Mouse (Mus musculus) cerebellum, adult 9-10 months (tissue): ENCODE data around the gene Gm13277.
"Not testable (repeated sequence)": the region's sequence is repeated elsewhere in the genome, so short reads cannot be mapped to it uniquely, and the experiment has no call there.

Experiments
- DNase-seq: peaks from one replicate; pipeline ENCODE4 v3.0.0; 2022

Gm13277 gene

GRCm38 (mm10) chr4:88788402-88788801, at the start of gene Gm13277:
Gene Gm13277 (plus strand): TSS chr4:88788632.
- peak; percentile 80 for DNase-seq

- DNase-seq: no peak
These were observed 49.4 kb upstream of the Gm13277 start for GRCm38 (mm10) chr4:88739036-88739435.

- no peak for DNase-seq
These were observed 47.0 kb upstream of the Gm13277 start for GRCm38 (mm10) chr4:88741426-88741825.

- DNase-seq: no peak
These were observed 45.6 kb upstream of the Gm13277 start for GRCm38 (mm10) chr4:88742771-88743371.

- no peak for DNase-seq
These were observed 44.2 kb upstream of the Gm13277 start for GRCm38 (mm10) chr4:88744207-88744606.

- DNase-seq: no peak
These were observed 38.5 kb upstream of the Gm13277 start for GRCm38 (mm10) chr4:88749926-88750325.

GRCm38 (mm10) chr4:88754818-88755340, 33.6 kb upstream of the Gm13277 start, which contains the start of gene Gm13271:
Gene Gm13271 (plus strand): TSS chr4:88754868.
- DNase-seq: peak; percentile 94

GRCm38 (mm10) chr4:88756581-88757513, 31.6 kb upstream of the Gm13277 start:
- DNase-seq: peak; percentile 47

- DNase-seq: peak; percentile 98
These were observed 30.8 kb upstream of the Gm13277 start for GRCm38 (mm10) chr4:88757628-88758031.

- peak; percentile 76 for DNase-seq
These were observed 29.7 kb upstream of the Gm13277 start for GRCm38 (mm10) chr4:88758751-88759150.

- peak; percentile 88 for DNase-seq
These were observed 28.7 kb upstream of the Gm13277 start, which contains the start of gene Gm13283 for GRCm38 (mm10) chr4:88759610-88760268. Gene Gm13283 (plus strand): TSS chr4:88760119.

- peak; percentile 76 for DNase-seq
These were observed 28.0 kb upstream of the Gm13277 start for GRCm38 (mm10) chr4:88760431-88760830.

- peak; percentile 94 for DNase-seq
These were observed 26.7 kb upstream of the Gm13277 start for GRCm38 (mm10) chr4:88761776-88762175.

- DNase-seq: peak; percentile 62
These were observed 26.1 kb upstream of the Gm13277 start for GRCm38 (mm10) chr4:88762341-88762740.

GRCm38 (mm10) chr4:88763384-88764018, 24.9 kb upstream of the Gm13277 start:
- DNase-seq: peak; percentile 62

- DNase-seq: not testable (repeated sequence)
These were observed 14.9 kb upstream of the Gm13277 start, which contains the start of gene Gm13290 for GRCm38 (mm10) chr4:88773534-88773933. Gene Gm13290 (plus strand): TSS chr4:88773834.

- not testable (repeated sequence) for DNase-seq
These were observed 11.8 kb upstream of the Gm13277 start, which contains the start of gene Gm13289 for GRCm38 (mm10) chr4:88776622-88777021. Gene Gm13289 (plus strand): TSS chr4:88776922.

GRCm38 (mm10) chr4:88779550-88779949, 8.9 kb upstream of the Gm13277 start, which contains the start of gene Gm13272:
Gene Gm13272 (plus strand): TSS chr4:88779850.
- not testable (repeated sequence) for DNase-seq

GRCm38 (mm10) chr4:88780320-88780719, 8.1 kb upstream of the Gm13277 start:
- peak; percentile 54 for DNase-seq

- not testable (repeated sequence) for DNase-seq
These were observed 6.6 kb upstream of the Gm13277 start, which contains the start of gene Ifnz for GRCm38 (mm10) chr4:88781831-88782230. Gene Ifnz (plus strand): TSS chr4:88782131.

- DNase-seq: not testable (repeated sequence)
These were observed 6.1 kb upstream of the Gm13277 start for GRCm38 (mm10) chr4:88782335-88782734.

- not testable (repeated sequence) for DNase-seq
These were observed 3.0 kb upstream of the Gm13277 start, which contains the start of gene Gm13276 for GRCm38 (mm10) chr4:88785409-88785808. Gene Gm13276 (plus strand): TSS chr4:88785709.
